Mouse (Mus musculus) small intestine, adult 2 months (tissue): Measurements from ENCODE around the gene Zgrf1.

Experiments
- CTCF ChIP-seq: fragments of 200-500 bp; IDR thresholded peaks from 2 replicates; pipeline ENCODE4 v1.5.1; 2012; ENCODE audit warnings: low read depth, mild to moderate bottlenecking, control low read depth, inconsistent platforms, low read length, moderate library complexity, mixed read lengths; ENCODE audit not compliant: insufficient replicate concordance, insufficient read length; ENCODE audit errors: extremely low read depth
- POLR2A ChIP-seq: fragments of 200-500 bp; IDR thresholded peaks from 2 replicates; pipeline ENCODE4 v1.6.1; 2012; ENCODE audit warnings: low read depth, mild to moderate bottlenecking, control low read depth, inconsistent platforms, low read length, moderate library complexity

- TF ChIP-seq CTCF: no peak
- TF ChIP-seq POLR2A: no peak
Measured at GRCm38 (mm10) chr3:127553720-127554043, 393 bp downstream of the Zgrf1 start.
